8 mouse cellular contexts compared by ENCODE assay signal in the genomic region with DNA sequence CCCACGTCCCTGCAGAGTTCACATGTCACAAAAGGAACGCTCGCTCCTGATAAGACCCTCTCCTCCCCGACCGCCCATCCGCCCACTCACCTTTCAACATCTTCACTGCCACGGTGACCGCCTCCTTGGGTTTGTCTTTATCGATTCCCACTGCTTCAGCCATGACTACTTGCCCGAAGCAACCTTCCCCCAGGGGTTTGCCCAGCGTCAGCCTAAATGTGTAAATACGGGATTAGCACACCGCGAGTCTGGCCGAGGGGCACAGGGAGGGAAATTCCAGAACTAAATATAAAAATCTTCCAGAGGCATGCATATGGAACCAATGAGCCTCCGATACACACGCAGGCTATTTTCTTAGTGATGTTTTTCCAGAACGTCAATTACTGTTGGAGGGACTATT.
DNase-seq lines count a peak whose midpoint lies in the region; ATAC-seq and TF ChIP-seq lines count a peak whose summit lies in the region.
"Had no signal": no experiment of that assay in that cellular context is flagged by ENCODE, and none has a peak within 500 bp of the region (broad histone marks: within the 10 kb centered on the region; RNA-seq: fewer than 3 reads in every experiment).

No protein-coding gene starts in this region.

- TF ChIP-seq CTCF in lung, embryonic 14.5 days (IDR thresholded peaks at IDR 0.05; ENCODE audit: low read depth): no peak
- TF ChIP-seq CTCF in lung, adult 2 months (IDR thresholded peaks at IDR 0.05; ENCODE audit: insufficient read depth, low read length): no peak

- no peak overlapping the region for H3K9ac ChIP-seq in lung, embryonic 14.5 days
- H3K9ac ChIP-seq in hindbrain, embryonic 13.5 days: no peak overlapping the region

- H3K9me3 ChIP-seq in lung, embryonic 14.5 days (ENCODE audit: low read depth, low read length): no peaks in the 10 kb centered on the region
- H3K9me3 ChIP-seq in hindbrain, embryonic 13.5 days: no peaks in the 10 kb centered on the region
- no peaks in the 10 kb centered on the region; the same call in 1 of the 2 replicates for H3K9me3 ChIP-seq in midbrain, embryonic 10.5 days (replicated peaks)

- no peak for DNase-seq in lung, embryonic 14.5 days
- DNase-seq in lung, postnatal 10 days: no peak
- peak; percentile 58 for DNase-seq in midbrain, embryonic 10.5 days (ENCODE audit: low spot score)
- no peak for DNase-seq in left cerebral cortex, adult 11 months (ENCODE audit: low spot score)
- no peak for DNase-seq in lung, adult 2 months
- no peak for DNase-seq in right cerebral cortex, adult 2 months (ENCODE audit: low spot score in 2 of 2)
- DNase-seq: left cerebral cortex, postnatal 4 days had no signal

- H3K36me3 ChIP-seq in lung, embryonic 14.5 days (ENCODE audit: insufficient read depth): peaks cover 90% of the 10 kb centered on the region
- peaks cover 12% of the 10 kb centered on the region for H3K36me3 ChIP-seq in hindbrain, embryonic 13.5 days
- peaks cover 86% of the 10 kb centered on the region for H3K36me3 ChIP-seq in midbrain, embryonic 10.5 days

- no peak overlapping the region for H3K27ac ChIP-seq in lung, embryonic 14.5 days (ENCODE audit: low read depth)
- no peak overlapping the region for H3K27ac ChIP-seq in hindbrain, embryonic 13.5 days
- peak overlapping the region; percentile 13; the same call in 1 of the 2 replicates for H3K27ac ChIP-seq in midbrain, embryonic 10.5 days (replicated peaks)

- H3K27me3 ChIP-seq in lung, embryonic 14.5 days (ENCODE audit: insufficient read depth, low read length): no peaks in the 10 kb centered on the region
- H3K27me3 ChIP-seq in hindbrain, embryonic 13.5 days: no peaks in the 10 kb centered on the region
- peaks cover 20% of the 10 kb centered on the region for H3K27me3 ChIP-seq in midbrain, embryonic 10.5 days (ENCODE audit: low read depth, poor library complexity, severe bottlenecking)

- no peaks in the 10 kb centered on the region for H3K4me1 ChIP-seq in lung, embryonic 14.5 days (ENCODE audit: insufficient read depth)
- H3K4me1 ChIP-seq in hindbrain, embryonic 13.5 days (replicated peaks): peaks cover 12% of the 10 kb centered on the region
- H3K4me1 ChIP-seq in midbrain, embryonic 10.5 days: peaks cover 36% of the 10 kb centered on the region
- no peaks in the 10 kb centered on the region for H3K4me1 ChIP-seq in lung, adult 2 months (ENCODE audit: control insufficient read depth, insufficient read depth, low read length)

- no peak overlapping the region for H3K4me3 ChIP-seq in lung, embryonic 14.5 days (ENCODE audit: low read depth, low read length)
- H3K4me3 ChIP-seq in hindbrain, embryonic 13.5 days: peak overlapping the region; percentile 6; the same call in 1 of the 2 replicates
- H3K4me3 ChIP-seq in midbrain, embryonic 10.5 days: peak overlapping the region; percentile 30
- H3K4me3 ChIP-seq in lung, adult 2 months (replicated peaks; ENCODE audit: extremely low read depth, low read depth, low read length): no peak overlapping the region

- no peak for ATAC-seq in lung, embryonic 14.5 days (ENCODE audit: insufficient read depth)
- ATAC-seq in hindbrain, embryonic 13.5 days (ENCODE audit: low FRiP score): no peak

- TF ChIP-seq POLR2A in lung, adult 2 months (IDR thresholded peaks at IDR 0.05; ENCODE audit: borderline replicate concordance, extremely low read depth, low read depth, low read length): no peak

- H3K4me2 ChIP-seq in lung, embryonic 14.5 days: peak overlapping the region; percentile 16; the same call in 1 of the 2 replicates
- H3K4me2 ChIP-seq in hindbrain, embryonic 13.5 days: peak overlapping the region; percentile 40

- WGBS in lung, embryonic 14.5 days: 24% methylated on average over 18 of the region's 18 CpGs
- WGBS in hindbrain, embryonic 13.5 days: 23% methylated on average over 18 of the region's 18 CpGs
- WGBS in midbrain, embryonic 10.5 days: 11% methylated on average over 18 of the region's 18 CpGs
- WGBS in lung, adult 2 months: 53% methylated on average over 18 of the region's 18 CpGs

Comparison
In these comparisons a context has a peak if more than half of its experiments do, and no peak if none do; other contexts are left out.
1. H3K4me3 ChIP-seq: peak in hindbrain, embryonic 13.5 days (single experiment) and midbrain, embryonic 10.5 days (single experiment); none in lung, embryonic 14.5 days (single experiment) and lung, adult 2 months (single experiment).